Mouse (Mus musculus) layer of hippocampus, adult 6 months (tissue): ENCODE results near the gene Gm47189. TPM values are rescaled to one million over a fixed set of nuclear protein-coding genes. Genes with fewer than 3 reads are reported as not detected.

Source experiments
- long read RNA-seq, 2 experiments: library from polyadenylated mRNA; unstranded; transcript quantifications; one replicate each; pipeline ENCODE4 v2.0.0; 2019 to 2020
- polyA plus RNA-seq: library from polyadenylated mRNA; unstranded; fragments of <200 nt; fragmentation: Nextera tagmentation; gene quantifications from 2 replicates; pipeline ENCODE4 v1.2.3, GENCODE M21; 2021

Gene Gm47189
- not detected in 2 replicates for polyA plus RNA-seq
- long read RNA-seq, experiment 1 = 0 reads
- long read RNA-seq, experiment 2 = 0 reads

GRCm38 (mm10) chr14:41772341-41772740 is at the start of gene Gm47189:
TSS of gene Gm47189 (minus strand) at chr14:41772441.

GRCm38 (mm10) chr14:41750514-41750913 is 21.7 kb downstream of the Gm47189 start, which contains the start of gene Gm7929:
TSS of gene Gm7929 (minus strand) at chr14:41750614.

Other genes starting within 250 kb of the Gm47189 start
- gene Gm7970, start 216.9 kb downstream of the Gm47189 start, polyA plus RNA-seq = not detected in 2 replicates
- not detected in 2 replicates for gene 1700049E17Rik2, start 199.2 kb downstream of the Gm47189 start, polyA plus RNA-seq
- gene Gm3072, start 147.8 kb downstream of the Gm47189 start, polyA plus RNA-seq = not detected in 2 replicates
- not detected in 2 replicates for gene Gm3676, start 126.0 kb downstream of the Gm47189 start, polyA plus RNA-seq
- gene Gm8068, start 70.6 kb downstream of the Gm47189 start, polyA plus RNA-seq = not detected in 2 replicates
- gene Gm7929, start 21.8 kb downstream of the Gm47189 start, polyA plus RNA-seq = not detected in 2 replicates
- gene Gm7980, start 134.8 kb upstream of the Gm47189 start, polyA plus RNA-seq = not detected in 2 replicates
- not detected in 2 replicates for gene 1700049E17Rik1, start 152.5 kb upstream of the Gm47189 start, polyA plus RNA-seq
- not detected in 2 replicates for gene 1700024B05Rik, start 171.6 kb upstream of the Gm47189 start, polyA plus RNA-seq
- not detected in 2 replicates for gene Gm6401, start 195.5 kb upstream of the Gm47189 start, polyA plus RNA-seq
- gene Gm3543, start 210.9 kb upstream of the Gm47189 start, polyA plus RNA-seq = not detected in 2 replicates